Comparison of ENCODE assay signal across 12 mouse cellular contexts in the genomic region with DNA sequence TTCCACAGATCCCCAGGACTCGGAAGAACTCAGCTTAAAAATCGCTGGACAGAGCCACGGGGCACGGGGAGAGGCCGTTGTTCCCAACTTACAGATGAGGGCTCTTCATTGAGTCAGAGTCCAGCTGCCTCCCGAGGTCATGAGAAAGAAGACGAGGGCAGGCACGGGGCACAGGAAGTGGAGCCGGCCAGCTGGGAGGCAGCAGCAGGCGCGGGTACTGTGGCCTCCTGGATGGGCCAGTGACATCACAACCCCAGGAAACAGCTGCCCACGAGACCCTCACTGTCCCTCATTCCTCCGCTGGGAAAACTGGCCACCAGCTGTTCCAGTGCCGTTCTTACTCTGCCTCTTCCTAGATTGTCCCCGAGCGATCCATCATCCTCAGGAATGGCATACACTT. TPM values are rescaled to one million over a fixed set of nuclear protein-coding genes. Genes with fewer than 3 reads are reported as not detected.
A peak's percentile ranks its signal among the peaks of the same experiment; 100 is the strongest.
DNase-seq lines count a peak whose midpoint lies in the region; ATAC-seq and TF ChIP-seq lines count a peak whose summit lies in the region.
"Had no signal": no experiment of that assay in that cellular context is flagged by ENCODE, and none has a peak within 500 bp of the region (broad histone marks: within the 10 kb centered on the region; RNA-seq: fewer than 3 reads in every experiment).

No protein-coding gene starts in this region.

- no peak overlapping the region for H3K4me2 ChIP-seq in heart, embryonic 11.5 days
- H3K4me2 ChIP-seq in forebrain, embryonic 12.5 days: no peak overlapping the region

- no peak for TF ChIP-seq CTCF in C2C12 (IDR thresholded peaks at IDR 0.05; ENCODE audit: control insufficient read depth, insufficient read depth, insufficient read length)

- intact Hi-C loops in left cerebral cortex, postnatal 14 days (cut with DNase I): no loop called here

- no peak for ATAC-seq in heart, embryonic 11.5 days (replicated peaks; ENCODE audit: insufficient number of reproducible peaks, low FRiP score, low TSS enrichment)
- no peak for ATAC-seq in forebrain, embryonic 12.5 days (ENCODE audit: low FRiP score)

- no peaks in the 10 kb centered on the region for H3K9me3 ChIP-seq in heart, embryonic 10.5 days
- no peaks in the 10 kb centered on the region for H3K9me3 ChIP-seq in heart, embryonic 11.5 days (replicated peaks; ENCODE audit: control insufficient read depth, low read length)
- H3K9me3 ChIP-seq in forebrain, embryonic 12.5 days: no peaks in the 10 kb centered on the region

- no peaks in the 10 kb centered on the region for H3K27me3 ChIP-seq in heart, embryonic 10.5 days (ENCODE audit: insufficient read depth, poor library complexity, severe bottlenecking)
- no peaks in the 10 kb centered on the region for H3K27me3 ChIP-seq in heart, embryonic 11.5 days (ENCODE audit: control insufficient read depth, insufficient read depth, low read length)
- H3K27me3 ChIP-seq in C2C12 (ENCODE audit: control insufficient read depth, insufficient read depth, insufficient read length): no peaks in the 10 kb centered on the region
- H3K27me3 ChIP-seq in forebrain, embryonic 12.5 days: no peaks in the 10 kb centered on the region

- H3K4me3 ChIP-seq in heart, embryonic 10.5 days: no peak overlapping the region
- H3K4me3 ChIP-seq in heart, embryonic 11.5 days (ENCODE audit: low read depth, low read length): no peak overlapping the region
- no peak overlapping the region for H3K4me3 ChIP-seq in C2C12 (ENCODE audit: insufficient read depth, poor library complexity, severe bottlenecking)
- no peak overlapping the region for H3K4me3 ChIP-seq in forebrain, embryonic 12.5 days (replicated peaks)

- H3ac ChIP-seq in C2C12 (ENCODE audit: control insufficient read depth, insufficient read length, low read depth): no peak overlapping the region

- no peak overlapping the region for H3K9ac ChIP-seq in heart, embryonic 11.5 days (ENCODE audit: low read depth, low read length)
- no peak overlapping the region for H3K9ac ChIP-seq in forebrain, embryonic 12.5 days
- H3K9ac ChIP-seq: liver, embryonic 14.5 days had no signal

- no peaks in the 10 kb centered on the region for H3K36me3 ChIP-seq in heart, embryonic 10.5 days
- no peaks in the 10 kb centered on the region for H3K36me3 ChIP-seq in heart, embryonic 11.5 days (ENCODE audit: control insufficient read depth, insufficient read depth, low read length)
- H3K36me3 ChIP-seq in C2C12 (ENCODE audit: control insufficient read depth, insufficient read depth): no peaks in the 10 kb centered on the region
- no peaks in the 10 kb centered on the region for H3K36me3 ChIP-seq in forebrain, embryonic 12.5 days (replicated peaks)

- H3K27ac ChIP-seq in heart, embryonic 10.5 days: peak overlapping the region; percentile 3; the same call in 1 of the 2 replicates
- no peak overlapping the region for H3K27ac ChIP-seq in heart, embryonic 11.5 days (ENCODE audit: low read depth, low read length)
- no peak overlapping the region for H3K27ac ChIP-seq in forebrain, embryonic 12.5 days
- H3K27ac ChIP-seq: liver, embryonic 14.5 days had no signal

- H3K79me2 ChIP-seq in C2C12 (ENCODE audit: control insufficient read depth, insufficient read depth): no peaks in the 10 kb centered on the region

- H3K79me3 ChIP-seq in C2C12 (ENCODE audit: low read depth): no peaks in the 10 kb centered on the region

- H3K4me1 ChIP-seq in heart, embryonic 10.5 days: peaks cover 64% of the 10 kb centered on the region
- peaks cover 26% of the 10 kb centered on the region for H3K4me1 ChIP-seq in heart, embryonic 11.5 days (ENCODE audit: control insufficient read depth, insufficient read depth, low read length)
- peaks cover 5% of the 10 kb centered on the region; the same call in 1 of the 2 replicates for H3K4me1 ChIP-seq in forebrain, embryonic 12.5 days

- WGBS in heart, embryonic 10.5 days: 27% methylated on average over 16 of the region's 16 CpGs
- WGBS in heart, embryonic 11.5 days (ENCODE audit: insufficient replicate concordance): 20% methylated on average over 16 of the region's 16 CpGs
- 56% methylated on average over 16 of the region's 16 CpGs for WGBS in forebrain, embryonic 12.5 days

- no peak for DNase-seq in heart, embryonic 10.5 days (ENCODE audit: low spot score)
- peak; percentile 47 for DNase-seq in embryo, embryonic 9.5 days (ENCODE audit: extremely low spot score)
- DNase-seq in kidney, postnatal 36 days: peak; percentile 56 to 59
- no peak for DNase-seq in testis, postnatal 14 days (ENCODE audit: low spot score)
- DNase-seq in left cerebral cortex, postnatal 14 days (ENCODE audit: low spot score in 2 of 2): no peak
- DNase-seq: cerebellum, adult 11 months; gastrocnemius, postnatal 25 days; thymus, adult 2 months had no signal

TF ChIP-seq in C2C12, 6 proteins besides CTCF, POLR2A, EP300 and RAD21:
- TF ChIP-seq MYOD1 (IDR thresholded peaks at IDR 0.05; ENCODE audit: control insufficient read depth, insufficient read length, low read depth) (peak; percentile 88), CEBPB (IDR thresholded peaks at IDR 0.05; ENCODE audit: low read depth) (no peak)
TF ChIP-seq in C2C12: peak in this region for 1.

RNA-seq across cellular contexts. Expression of gene Id3, which starts 23.3 kb away (rescaled TPM):
- polyA plus RNA-seq in heart, embryonic 10.5 days (2016; fragmentation: Nextera tagmentation; extraction: Ambion mirVana): 324 and 492 TPM in 2 replicates
- 411 and 415 TPM in 2 replicates for polyA plus RNA-seq in heart, embryonic 11.5 days (2014; fragmentation: Nextera tagmentation; extraction: Ambion mirVana)
- polyA plus RNA-seq in C2C12 (2012; fragmentation: generic; extraction: Trizol): 780 TPM
- 10 to 100 TPM; 30.2 to 53.1 TPM for total RNA-seq in left cerebral cortex, postnatal 14 days (2021)
- polyA plus RNA-seq in forebrain, embryonic 12.5 days (2016; fragmentation: Nextera tagmentation; extraction: Ambion mirVana): 173 and 228 TPM in 2 replicates

RNA-seq across cellular contexts. Expression of gene E2f2, which starts 52.2 kb away (rescaled TPM):
- 6.3 and 6.6 TPM in 2 replicates for polyA plus RNA-seq in heart, embryonic 10.5 days (2016; fragmentation: Nextera tagmentation; extraction: Ambion mirVana)
- 4.8 and 5.8 TPM in 2 replicates for polyA plus RNA-seq in heart, embryonic 11.5 days (2014; fragmentation: Nextera tagmentation; extraction: Ambion mirVana)
- 11.5 TPM for polyA plus RNA-seq in C2C12 (2012; fragmentation: generic; extraction: Trizol)
- total RNA-seq in left cerebral cortex, postnatal 14 days (2021): under 1 TPM; 0.90 to 0.93 TPM
- 13.4 and 14.6 TPM in 2 replicates for polyA plus RNA-seq in forebrain, embryonic 12.5 days (2016; fragmentation: Nextera tagmentation; extraction: Ambion mirVana)

Comparison
In these comparisons a context has a peak if more than half of its experiments do, and no peak if none do; other contexts are left out.
1. DNase-seq: peak in embryo, embryonic 9.5 days (single experiment) and kidney, postnatal 36 days (2 of 2); none in heart, embryonic 10.5 days (single experiment), testis, postnatal 14 days (single experiment) and left cerebral cortex, postnatal 14 days (0 of 2).